12 mouse cellular contexts compared by ENCODE assay signal in the genomic region with DNA sequence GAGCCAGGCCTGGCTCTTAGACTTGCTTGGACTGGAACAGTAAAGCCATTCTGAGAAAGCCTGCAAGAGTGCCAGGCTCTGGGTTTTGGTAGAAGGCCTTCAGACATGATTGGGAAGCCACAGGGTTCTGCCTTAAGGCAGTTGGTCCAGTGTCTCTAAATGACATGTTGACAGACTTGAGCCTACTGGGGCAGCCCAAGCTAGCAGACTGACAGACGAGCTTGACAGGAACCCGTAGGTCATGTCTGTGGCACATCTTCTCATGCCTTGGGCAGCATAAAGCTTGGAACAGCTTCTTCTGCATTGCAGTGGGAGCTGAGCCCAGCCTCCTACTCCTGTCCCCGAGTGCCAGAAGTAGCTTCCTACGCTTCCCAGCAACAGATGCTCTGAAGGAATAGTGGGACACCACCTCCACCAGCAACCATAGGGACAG. TPM values are rescaled to one million over a fixed set of nuclear protein-coding genes. Genes with fewer than 3 reads are reported as not detected.
DNase-seq lines count a peak whose midpoint lies in the region; ATAC-seq and TF ChIP-seq lines count a peak whose summit lies in the region.
"Had no signal": no experiment of that assay in that cellular context is flagged by ENCODE, and none has a peak within 500 bp of the region (broad histone marks: within the 10 kb centered on the region; RNA-seq: fewer than 3 reads in every experiment).

No protein-coding gene starts in this region.

- ATAC-seq in megakaryocyte, adult 5-6 weeks (ENCODE audit: poor library complexity, severe bottlenecking) = no peak
- 0 out of 2 replicates have a peak, but pooled peaks have one; percentile 6 for ATAC-seq in hindbrain, postnatal 0 days
- ATAC-seq: liver, postnatal 0 days; midbrain, embryonic 13.5 days had no signal

- peak; percentile 81 to 89 for DNase-seq in frontal cortex, postnatal 36 days (ENCODE audit: low spot score in 2 of 2)
- no peak for DNase-seq in frontal cortex, postnatal 14 days (ENCODE audit: low spot score in 2 of 2)
- DNase-seq in hindbrain, postnatal 0 days (ENCODE audit: low spot score) = peak; percentile 23
- peak; percentile 83 to 87 for DNase-seq in right cerebral cortex, postnatal 10 days (ENCODE audit: low spot score in 2 of 2)
- DNase-seq in thymus, adult 18-20 months = no peak
- DNase-seq in adrenal gland, postnatal 14 days = no peak
- DNase-seq: gastrocnemius, postnatal 10 days; kidney, postnatal 4 days; liver, postnatal 0 days had no signal

- 37% methylated on average over 4 of the region's 4 CpGs for WGBS in hindbrain, postnatal 0 days

- H3K36me3 ChIP-seq in megakaryocyte, embryonic 14.5 days (replicated peaks; ENCODE audit: low read length) = peaks cover 70% of the 10 kb centered on the region
- H3K36me3 ChIP-seq in hindbrain, postnatal 0 days (ENCODE audit: insufficient read depth, low read length) = peaks cover 31% of the 10 kb centered on the region

- H3K9me3 ChIP-seq in megakaryocyte, embryonic 14.5 days = no peaks in the 10 kb centered on the region
- no peaks in the 10 kb centered on the region for H3K9me3 ChIP-seq in hindbrain, postnatal 0 days (ENCODE audit: low read length)
- H3K9me3 ChIP-seq: midbrain, embryonic 13.5 days had no signal

- H3K4me1 ChIP-seq in megakaryocyte, embryonic 14.5 days = peaks cover 98% of the 10 kb centered on the region
- peaks cover 35% of the 10 kb centered on the region for H3K4me1 ChIP-seq in hindbrain, postnatal 0 days (ENCODE audit: insufficient read depth, low read length)

- peak overlapping the region; percentile 64 for H3K27ac ChIP-seq in hindbrain, postnatal 0 days
- H3K27ac ChIP-seq: midbrain, embryonic 13.5 days had no signal

- peak overlapping the region; percentile 62 for H3K4me3 ChIP-seq in megakaryocyte, embryonic 14.5 days (replicated peaks)
- no peak overlapping the region for H3K4me3 ChIP-seq in hindbrain, postnatal 0 days (ENCODE audit: low read length)
- H3K4me3 ChIP-seq: midbrain, embryonic 13.5 days had no signal

- H3K9ac ChIP-seq in hindbrain, postnatal 0 days (replicated peaks; ENCODE audit: low read length) = no peak overlapping the region
- H3K9ac ChIP-seq: liver, postnatal 0 days; midbrain, embryonic 13.5 days had no signal

- TF ChIP-seq CTCF in hindbrain, postnatal 0 days (IDR thresholded peaks at IDR 0.05; ENCODE audit: low read depth) = no peak

- no peaks in the 10 kb centered on the region for H3K27me3 ChIP-seq in megakaryocyte, embryonic 14.5 days (replicated peaks)
- H3K27me3 ChIP-seq in hindbrain, postnatal 0 days (ENCODE audit: insufficient read depth, low read length) = no peaks in the 10 kb centered on the region
- H3K27me3 ChIP-seq: midbrain, embryonic 13.5 days had no signal

- no peak overlapping the region for H3K4me2 ChIP-seq in hindbrain, postnatal 0 days (ENCODE audit: low read depth, low read length)
- H3K4me2 ChIP-seq: midbrain, embryonic 13.5 days had no signal

RNA-seq across cellular contexts. Expression of gene Fkrp, which starts 5.2 kb away (rescaled TPM):
- polyA plus RNA-seq in megakaryocyte, embryonic 14.5 days (2012; ENCODE audit: insufficient read depth, low replicate concordance) = 14.8 and 21.1 TPM in 2 replicates
- total RNA-seq in megakaryocyte, adult 5-6 weeks (2015) = 8.1 and 12.4 TPM in 2 replicates
- 8.1 and 10.6 TPM in 2 replicates for total RNA-seq in megakaryocyte, adult 5-6 weeks (2017)
- total RNA-seq in hindbrain, postnatal 0 days (2014; rRNA removed) = 63.1 and 73.8 TPM in 2 replicates
- 45.2 and 45.4 TPM in 2 replicates for polyA plus RNA-seq in hindbrain, postnatal 0 days (2015; fragmentation: Nextera tagmentation; extraction: Ambion mirVana)
- 23.8 and 25.1 TPM in 2 replicates for total RNA-seq in adrenal gland, postnatal 14 days (2021)

RNA-seq across cellular contexts. Expression of gene Strn4, which starts 6.0 kb away (rescaled TPM):
- 83.0 and 118 TPM in 2 replicates for polyA plus RNA-seq in megakaryocyte, embryonic 14.5 days (2012; ENCODE audit: insufficient read depth, low replicate concordance)
- 25.7 and 27.6 TPM in 2 replicates for total RNA-seq in megakaryocyte, adult 5-6 weeks (2015)
- 45.9 and 50.0 TPM in 2 replicates for total RNA-seq in megakaryocyte, adult 5-6 weeks (2017)
- 234 and 248 TPM in 2 replicates for total RNA-seq in hindbrain, postnatal 0 days (2014; rRNA removed)
- polyA plus RNA-seq in hindbrain, postnatal 0 days (2015; fragmentation: Nextera tagmentation; extraction: Ambion mirVana) = 128 and 141 TPM in 2 replicates
- total RNA-seq in adrenal gland, postnatal 14 days (2021) = 71.1 and 71.7 TPM in 2 replicates

RNA-seq across cellular contexts. Expression of gene Prkd2, which starts 21.0 kb away (rescaled TPM):
- 54.4 and 70.1 TPM in 2 replicates for polyA plus RNA-seq in megakaryocyte, embryonic 14.5 days (2012; ENCODE audit: insufficient read depth, low replicate concordance)
- 8.8 and 14.0 TPM in 2 replicates for total RNA-seq in megakaryocyte, adult 5-6 weeks (2015)
- 9.4 and 10.1 TPM in 2 replicates for total RNA-seq in megakaryocyte, adult 5-6 weeks (2017)
- 4.3 and 5.4 TPM in 2 replicates for total RNA-seq in hindbrain, postnatal 0 days (2014; rRNA removed)
- 4.3 and 4.8 TPM in 2 replicates for polyA plus RNA-seq in hindbrain, postnatal 0 days (2015; fragmentation: Nextera tagmentation; extraction: Ambion mirVana)
- total RNA-seq in adrenal gland, postnatal 14 days (2021) = 25.0 and 35.4 TPM in 2 replicates

RNA-seq across cellular contexts. Expression of gene Slc1a5, which starts 40.5 kb away (rescaled TPM):
- 35.2 and 52.2 TPM in 2 replicates for polyA plus RNA-seq in megakaryocyte, embryonic 14.5 days (2012; ENCODE audit: insufficient read depth, low replicate concordance)
- 48.1 and 55.7 TPM in 2 replicates for total RNA-seq in megakaryocyte, adult 5-6 weeks (2015)
- 27.8 and 28.4 TPM in 2 replicates for total RNA-seq in megakaryocyte, adult 5-6 weeks (2017)
- 18.1 and 19.2 TPM in 2 replicates for total RNA-seq in hindbrain, postnatal 0 days (2014; rRNA removed)
- 9.5 and 9.7 TPM in 2 replicates for polyA plus RNA-seq in hindbrain, postnatal 0 days (2015; fragmentation: Nextera tagmentation; extraction: Ambion mirVana)
- 120 and 160 TPM in 2 replicates for total RNA-seq in adrenal gland, postnatal 14 days (2021)

RNA-seq across cellular contexts. Expression of gene Dact3, which starts 53.4 kb away (rescaled TPM):
- 3.3 and 10.9 TPM in 2 replicates for polyA plus RNA-seq in megakaryocyte, embryonic 14.5 days (2012; ENCODE audit: insufficient read depth, low replicate concordance)
- 0.09 and 0.23 TPM in 2 replicates for total RNA-seq in megakaryocyte, adult 5-6 weeks (2015)
- 0.15 and 0.16 TPM in 2 replicates for total RNA-seq in megakaryocyte, adult 5-6 weeks (2017)
- 85.9 and 95.6 TPM in 2 replicates for total RNA-seq in hindbrain, postnatal 0 days (2014; rRNA removed)
- polyA plus RNA-seq in hindbrain, postnatal 0 days (2015; fragmentation: Nextera tagmentation; extraction: Ambion mirVana) = 7.2 TPM in 2 replicates
- total RNA-seq in adrenal gland, postnatal 14 days (2021) = 2.6 and 4.1 TPM in 2 replicates

Comparison
In these comparisons a context has a peak if more than half of its experiments do, and no peak if none do; other contexts are left out.
1. DNase-seq: peak in frontal cortex, postnatal 36 days (2 of 2), hindbrain, postnatal 0 days (single experiment) and right cerebral cortex, postnatal 10 days (2 of 2); none in frontal cortex, postnatal 14 days (0 of 2), thymus, adult 18-20 months (0 of 2) and adrenal gland, postnatal 14 days (single experiment).